Mouse (Mus musculus) lung, adult 2 months (tissue): ENCODE measurements around the gene Cdk11b.

Experiments used
- CTCF ChIP-seq: fragments of 200-500 bp; IDR thresholded peaks from 2 replicates; pipeline ENCODE4 v1.5.1; 2011; ENCODE audit warnings: mild to moderate bottlenecking, low read length, control low read depth; ENCODE audit not compliant: insufficient read depth
- POLR2A ChIP-seq: fragments of 200-500 bp; IDR thresholded peaks from 2 replicates; pipeline ENCODE4 v1.6.1; 2011; ENCODE audit warnings: low read depth, mild to moderate bottlenecking, control low read depth, low read length, borderline replicate concordance; ENCODE audit errors: extremely low read depth

DNA sequence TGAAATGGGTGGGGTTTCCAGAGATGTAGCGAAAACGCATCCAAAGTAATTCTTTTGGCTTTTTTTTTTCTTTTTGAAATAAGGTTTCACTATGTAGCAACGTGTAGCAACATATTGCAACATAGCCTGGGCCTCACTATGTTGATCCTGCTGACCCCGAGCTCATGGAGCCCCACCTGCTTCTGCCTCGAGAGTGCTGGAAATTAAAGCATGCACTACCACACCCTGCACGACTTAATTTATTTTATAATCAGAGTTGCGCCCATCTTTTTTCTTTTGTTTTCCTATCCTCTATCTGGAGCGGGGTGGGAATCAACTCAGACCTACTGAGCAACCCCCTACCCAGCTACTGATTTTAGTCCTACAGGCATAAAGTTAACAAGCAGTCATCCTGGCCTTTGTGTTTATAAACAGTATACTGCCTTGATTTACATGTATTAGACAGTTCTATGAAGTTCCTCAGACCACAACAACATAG is 45.0 kb downstream of the Cdk11b start:
- no peak for TF ChIP-seq CTCF
- no peak for TF ChIP-seq POLR2A
